Mouse (Mus musculus) ES-E14 (cell line): ENCODE results near the gene Oas1e. TPM values are rescaled to one million over a fixed set of nuclear protein-coding genes. Genes with fewer than 3 reads are reported as not detected.

ENCODE experiments used
- DNase-seq: peaks from one replicate; pipeline ENCODE4 v3.0.0-alpha.2; 2013; ENCODE audit warnings: low read depth, low spot score
- H3K27ac ChIP-seq: 2 replicates; pipeline ENCODE4 v1.5.1; 2012; ENCODE audit warnings: low read depth, mild to moderate bottlenecking, low read length, moderate library complexity, mixed read lengths; ENCODE audit not compliant: poor library complexity, insufficient read depth, severe bottlenecking
- H3K36me3 ChIP-seq: 2 replicates; pipeline ENCODE4 v1.6.1; 2012; ENCODE audit warnings: mild to moderate bottlenecking, low read length, moderate library complexity, mixed read lengths; ENCODE audit not compliant: control insufficient read depth, poor library complexity, insufficient read depth, severe bottlenecking
- H3K4me1 ChIP-seq, 2 experiments: fragments of 150-350 bp in 1 of 2; sonication (generic) in 1 of 2; 2 replicates each; pipeline ENCODE4 v1.6.1; 2012; ENCODE audit warnings: low read length in 2 of 2, mild to moderate bottlenecking in 1 of 2, mixed read lengths in 1 of 2; ENCODE audit not compliant: control insufficient read depth in 2 of 2, insufficient read depth in 2 of 2, poor library complexity in 1 of 2
- H3K4me3 ChIP-seq, 2 experiments: fragments of 150-350 bp in 1 of 2; sonication (generic) in 1 of 2; 2 replicates each; pipeline ENCODE4 v1.5.1; 2012; ENCODE audit warnings: low read length in 2 of 2, low read depth in 1 of 2, mild to moderate bottlenecking in 1 of 2, mixed read lengths in 1 of 2; ENCODE audit not compliant: insufficient read depth in 1 of 2, poor library complexity in 1 of 2, severe bottlenecking in 1 of 2
- H3K9ac ChIP-seq: 2 replicates; pipeline ENCODE4 v1.6.1; 2012; ENCODE audit warnings: low read depth, mild to moderate bottlenecking, low read length, mixed read lengths; ENCODE audit not compliant: poor library complexity, insufficient read depth, severe bottlenecking
- H3K9me3 ChIP-seq: fragments of 150-350 bp; sonication (generic); 2 replicates; pipeline ENCODE4 v1.6.1; 2012; ENCODE audit warnings: low read depth, mild to moderate bottlenecking, low read length; ENCODE audit not compliant: control insufficient read depth, insufficient read depth
- CHD2 ChIP-seq: IDR thresholded peaks from 2 replicates; pipeline ENCODE4 v1.6.1; 2014; ENCODE audit warnings: mild to moderate bottlenecking, low read depth, low read length, inconsistent platforms
- HCFC1 ChIP-seq: IDR thresholded peaks from 2 replicates; pipeline ENCODE4 v1.6.1; 2012; ENCODE audit warnings: low read length, inconsistent platforms, borderline replicate concordance; ENCODE audit not compliant: insufficient read depth
- MAFK ChIP-seq: IDR thresholded peaks from 2 replicates; pipeline ENCODE4 v1.6.1; 2014; ENCODE audit warnings: mild to moderate bottlenecking, low read depth, low read length, inconsistent platforms; ENCODE audit not compliant: insufficient read depth
- ZC3H11A ChIP-seq: IDR thresholded peaks from 2 replicates; pipeline ENCODE4 v1.6.1; 2012; ENCODE audit warnings: low read depth, mild to moderate bottlenecking, inconsistent platforms, low read length, borderline replicate concordance
- ZNF384 ChIP-seq: IDR thresholded peaks from 2 replicates; pipeline ENCODE4 v1.6.1; 2012; ENCODE audit warnings: low read depth, low read length, inconsistent platforms
- in situ Hi-C, 2 experiments: fragments of 600-800 bp; cut with MboI; formaldehyde crosslinking; loops; one replicate each; pipeline ENCODE4 v1.15.1; 2025; ENCODE audit warnings: low sequenced_read_pairs in 2 of 2, inconsistent platforms in 1 of 2; ENCODE audit not compliant: unreplicated experiment in 2 of 2
- total RNA-seq: library from RNA; depleted of rRNA; stranded (reverse); fragments of 300-350 nt; gene quantifications from 2 replicates; pipeline ENCODE4 v1.2.3, GENCODE M21; 2012; rRNA removed

Gene Oas1e
- total RNA-seq, 1 experiment = 0.18 TPM

GRCm38 (mm10) chr5:120751206-120751605 lies 44.1 kb downstream of the Oas1e start:
- H3K27ac ChIP-seq = no peak overlapping the region
- no peak overlapping the region for H3K9ac ChIP-seq
- no peaks in the 10 kb centered on the region for H3K9me3 ChIP-seq
- DNase-seq = no peak
- TF ChIP-seq MAFK (no peak), ZC3H11A (no peak), CHD2 (no peak), ZNF384 (no peak), HCFC1 (no peak)
- in situ Hi-C loops = no loop called here
- peaks cover 2 to 6% of the 10 kb centered on the region in 2 experiments; a peak in 3 of 4 replicates for H3K4me1 ChIP-seq
- no peaks in the 10 kb centered on the region for H3K36me3 ChIP-seq
- H3K4me3 ChIP-seq = no peak overlapping the region

- no peak within 1 kb of the TSS for H3K9ac ChIP-seq
- no peaks in the 10 kb centered on the region for H3K36me3 ChIP-seq
- H3K4me1 ChIP-seq = peaks cover 2 to 6% of the 10 kb centered on the region in 2 experiments; a peak in 3 of 4 replicates
- TF ChIP-seq MAFK (no peak), CHD2 (no peak), ZC3H11A (no peak), HCFC1 (no peak), ZNF384 (no peak)
- no peak within 1 kb of the TSS; the same call in 1 of the 2 replicates for H3K27ac ChIP-seq
- no peaks in the 10 kb centered on the region for H3K9me3 ChIP-seq
- DNase-seq = no peak
- in situ Hi-C loops = no loop called here
- H3K4me3 ChIP-seq = no peak within 1 kb of the TSS
Measured at GRCm38 (mm10) chr5:120749688-120750087, 45.6 kb downstream of the Oas1e start, which contains the start of gene Oas2. TSS of gene Oas2 (minus strand) at chr5:120749853.

- Histone ChIP-seq H3K27ac (no peak overlapping the region), H3K9ac (no peak overlapping the region), H3K36me3 (no peaks in the 10 kb centered on the region), H3K9me3 (no peaks in the 10 kb centered on the region), H3K4me1 (peaks cover 0 to 2% of the 10 kb centered on the region in 2 experiments; a peak in 3 of 4 replicates), H3K4me3 (no peak overlapping the region)
- DNase-seq = no peak
- no peak for TF ChIP-seq ZNF384
- peak; percentile 34; the same call in 1 of the 2 replicates for TF ChIP-seq ZC3H11A
- no peak for TF ChIP-seq MAFK
- in situ Hi-C loops = no loop called here
Measured at GRCm38 (mm10) chr5:120746451-120746850, 48.9 kb downstream of the Oas1e start.

- H3K4me3 ChIP-seq = no peak overlapping the region
- peak; percentile 81 for DNase-seq
- H3K36me3 ChIP-seq = no peaks in the 10 kb centered on the region
- TF ChIP-seq ZNF384 (no peak), ZC3H11A (no peak; the same call in 1 of the 2 replicates), MAFK (no peak), CHD2 (no peak), HCFC1 (no peak)
- in situ Hi-C loops = no loop called here
- peaks cover 0 to 6% of the 10 kb centered on the region in 2 experiments; a peak in 2 of 4 replicates for H3K4me1 ChIP-seq
- no peak overlapping the region for H3K27ac ChIP-seq
- H3K9me3 ChIP-seq = no peaks in the 10 kb centered on the region
- no peak overlapping the region for H3K9ac ChIP-seq
Measured at GRCm38 (mm10) chr5:120742125-120742524, 53.2 kb downstream of the Oas1e start.

Other genes starting within 250 kb of the Oas1e start
- 14.2 and 14.9 TPM in 2 replicates for gene Tpcn1, start 206.9 kb downstream of the Oas1e start, total RNA-seq
- gene Iqcd, start 206.5 kb downstream of the Oas1e start, total RNA-seq = 0.16 TPM in 1 of 2 replicates, not detected in the other
- gene Rita1, start 182.9 kb downstream of the Oas1e start, total RNA-seq = 20.6 and 23.7 TPM in 2 replicates
- gene Ddx54, start 182.8 kb downstream of the Oas1e start, total RNA-seq = 90.7 and 108 TPM in 2 replicates
- gene Cfap73, start 161.3 kb downstream of the Oas1e start, total RNA-seq = not detected in 2 replicates
- 3.5 and 6.9 TPM in 2 replicates for gene Rasal1, start 146.7 kb downstream of the Oas1e start, total RNA-seq
- 13.6 and 29.4 TPM in 2 replicates for gene Dtx1, start 83.6 kb downstream of the Oas1e start, total RNA-seq
- gene Oas2, start 45.7 kb downstream of the Oas1e start, total RNA-seq = 0.85 and 1.3 TPM in 2 replicates
- 1.6 and 2.4 TPM in 2 replicates for gene Oas3, start 17.9 kb downstream of the Oas1e start, total RNA-seq
- gene Oas1c, start 17.0 kb upstream of the Oas1e start, total RNA-seq = 1.2 and 1.6 TPM in 2 replicates
- gene Oas1f, start 51.8 kb upstream of the Oas1e start, total RNA-seq = 0.45 and 1.1 TPM in 2 replicates
- not detected in 2 replicates for gene Oas1h, start 65.9 kb upstream of the Oas1e start, total RNA-seq
- gene Oas1g, start 92.1 kb upstream of the Oas1e start, total RNA-seq = 9.1 and 9.6 TPM in 2 replicates
- 7.8 and 10.7 TPM in 2 replicates for gene Oas1a, start 112.0 kb upstream of the Oas1e start, total RNA-seq
- 0.63 and 1.2 TPM in 2 replicates for gene Oas1d, start 119.0 kb upstream of the Oas1e start, total RNA-seq
- 0.09 TPM in 1 of 2 replicates, not detected in the other for gene Rph3a, start 214.6 kb upstream of the Oas1e start, total RNA-seq